Mouse (Mus musculus): Measurements from ENCODE around the gene 1190005I06Rik.

1190005I06Rik gene

DNA sequence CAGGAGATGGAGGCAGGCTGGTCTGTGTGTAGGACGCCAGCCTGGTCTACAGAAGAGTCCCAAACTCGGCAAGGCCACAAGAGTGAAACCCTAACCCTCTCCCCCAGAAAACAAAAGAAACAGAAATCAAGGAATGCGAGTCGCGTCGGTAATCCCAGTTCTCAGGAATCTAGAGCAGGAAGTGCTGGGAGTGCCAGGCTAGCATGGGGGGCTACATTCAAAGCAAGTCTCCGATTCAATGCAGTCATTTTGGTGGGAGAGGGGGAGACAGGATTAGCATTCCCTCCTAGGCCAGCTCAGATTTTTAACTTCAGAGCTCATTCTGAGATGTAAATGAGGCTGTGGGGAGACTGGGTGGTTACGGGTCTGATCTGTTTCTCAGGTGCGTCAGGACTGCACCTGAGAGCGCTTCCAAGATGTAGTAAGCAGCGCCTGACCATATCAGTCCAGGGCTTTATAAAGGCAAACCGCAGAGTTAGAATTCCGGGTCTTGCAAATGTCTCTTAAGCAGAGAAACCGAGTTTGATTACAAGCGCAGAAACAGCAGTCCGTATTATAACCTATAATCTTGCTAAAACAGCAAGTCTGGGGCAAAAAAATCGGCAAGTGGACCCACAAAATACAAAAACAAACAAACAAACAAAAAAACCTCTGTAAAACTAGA is 19.5 kb upstream of the 1190005I06Rik start:
- no peak for DNase-seq

GRCm38 (mm10) chr8:120665726-120666455 is 18.5 kb upstream of the 1190005I06Rik start:
- peak; percentile 57 for DNase-seq

- DNase-seq = no peak
Measured at GRCm38 (mm10) chr8:120664566-120664965, 17.1 kb upstream of the 1190005I06Rik start.

GRCm38 (mm10) chr8:120657415-120657814 is 10.0 kb upstream of the 1190005I06Rik start:
- DNase-seq = no peak

DNA sequence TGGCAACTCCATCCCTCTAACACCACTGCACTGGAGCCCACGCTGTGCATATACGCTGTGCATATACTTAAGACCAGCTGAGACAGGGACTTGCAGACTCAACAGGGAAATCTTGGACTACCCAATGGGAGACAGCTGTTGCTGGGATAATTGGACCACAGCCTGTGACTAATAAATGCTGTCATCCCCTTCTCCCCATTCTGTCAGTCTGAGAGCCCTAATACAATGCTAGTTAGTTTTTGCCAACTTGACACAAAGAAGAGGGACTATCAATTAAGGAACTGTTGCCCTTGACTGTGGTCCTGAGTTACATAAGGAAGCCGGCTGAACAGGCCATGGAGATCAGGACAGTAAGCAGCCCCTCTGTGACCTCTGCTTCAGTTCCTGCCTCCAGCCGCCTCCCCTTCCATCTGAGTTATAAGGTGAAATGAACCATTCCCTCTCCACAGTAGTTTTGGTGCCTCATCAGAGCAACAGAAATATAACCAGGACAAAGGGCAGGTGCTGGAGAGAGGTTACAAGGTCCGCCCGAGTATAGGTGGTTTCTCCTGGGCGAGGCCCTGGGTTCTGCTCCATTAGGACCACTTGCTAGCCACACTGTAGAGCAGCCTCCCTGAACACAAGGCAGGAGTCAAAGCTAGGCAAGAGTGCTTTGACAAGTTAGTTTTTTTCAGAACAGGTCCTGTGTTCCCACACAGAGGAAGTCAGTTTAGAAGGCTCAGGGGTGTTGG is 9.1 kb upstream of the 1190005I06Rik start:
- DNase-seq = no peak

GRCm38 (mm10) chr8:120644663-120645062 is 2.8 kb downstream of the 1190005I06Rik start:
- DNase-seq = no peak

- DNase-seq = no peak
Measured at GRCm38 (mm10) chr8:120642031-120642662, 5.3 kb downstream of the 1190005I06Rik start.

GRCm38 (mm10) chr8:120641245-120641644 is 6.2 kb downstream of the 1190005I06Rik start:
- no peak for DNase-seq

GRCm38 (mm10) chr8:120634329-120634839 is 13.0 kb downstream of the 1190005I06Rik start:
- DNase-seq = peak; percentile 80

GRCm38 (mm10) chr8:120633665-120634271 is 13.7 kb downstream of the 1190005I06Rik start:
- DNase-seq = peak; percentile 51

DNA sequence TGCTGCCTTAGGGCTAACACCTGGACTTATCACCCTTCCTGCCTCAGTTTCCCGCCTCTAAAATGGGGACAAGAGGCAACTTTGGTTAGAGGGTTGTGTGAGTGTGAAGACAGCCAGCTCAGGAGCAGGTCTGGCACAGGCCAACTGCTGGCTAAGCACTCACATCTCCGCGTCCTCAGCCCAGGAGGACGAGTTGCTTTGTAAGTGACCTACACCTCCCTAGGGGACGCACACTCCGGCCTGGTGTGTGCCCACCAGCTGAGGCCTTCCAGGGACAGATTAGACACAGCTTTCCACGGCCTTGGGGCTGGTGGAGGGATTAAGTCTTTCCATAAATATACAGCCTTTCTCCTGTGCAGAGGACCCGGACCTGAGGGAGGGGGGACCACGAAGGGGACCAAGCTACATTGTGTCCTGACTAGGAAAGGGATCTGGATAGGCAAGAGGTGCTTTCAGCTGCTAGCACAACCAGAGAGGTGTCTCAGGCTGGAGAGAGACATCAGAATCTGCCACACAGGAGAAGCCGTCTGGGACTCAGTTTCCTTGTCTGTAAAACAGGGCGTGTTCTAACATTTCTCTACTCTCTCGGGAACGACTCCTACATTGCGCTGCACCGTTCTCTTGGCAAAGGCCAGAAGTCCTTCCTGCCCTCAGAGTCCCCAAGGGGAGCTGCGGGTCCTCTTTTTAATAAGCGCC is 14.3 kb downstream of the 1190005I06Rik start:
- DNase-seq = no peak

DNA sequence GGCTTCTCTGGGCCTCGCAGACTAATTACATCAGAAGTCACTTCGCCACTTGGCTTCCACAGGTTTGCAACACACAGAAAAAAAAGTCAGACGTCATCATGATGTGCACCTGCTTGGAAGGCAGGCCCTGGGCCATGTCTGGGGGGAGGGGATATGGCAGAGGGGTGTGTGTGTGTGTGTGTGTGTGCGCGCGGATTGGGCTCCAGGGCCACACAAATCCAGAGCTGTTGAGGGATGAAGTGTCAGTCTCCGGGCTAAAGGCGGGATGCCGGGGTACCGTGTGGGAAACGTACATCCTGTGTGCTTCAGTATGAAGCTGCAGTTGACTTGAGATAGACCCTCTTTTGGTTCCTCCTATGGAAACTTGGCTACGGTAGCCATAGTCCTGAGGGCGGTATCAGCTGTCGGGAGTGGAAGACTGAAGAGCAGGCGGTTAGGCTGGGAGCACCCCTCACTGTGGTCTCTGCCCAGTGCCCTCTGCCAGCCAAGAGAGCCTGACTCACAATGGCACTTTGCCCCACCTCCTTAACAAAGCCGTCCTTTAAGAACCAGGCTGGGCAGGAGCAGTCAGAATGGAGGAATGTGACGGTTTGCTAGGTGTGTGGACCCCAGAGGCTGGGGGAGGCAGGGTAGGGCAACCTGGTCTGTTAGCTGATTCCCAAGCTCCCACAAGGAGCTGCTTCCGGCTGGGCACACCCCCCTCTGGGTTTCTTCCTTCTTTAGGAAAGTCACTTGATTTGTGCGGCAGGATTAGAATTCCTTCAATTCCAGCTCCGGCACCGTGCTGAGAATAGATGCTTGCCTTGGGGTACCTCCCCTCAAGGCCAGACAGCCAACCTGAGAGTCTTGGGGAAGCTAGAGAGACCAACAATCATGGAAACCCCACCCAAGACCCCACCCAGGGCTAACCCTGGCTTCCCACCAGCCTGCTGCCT is 15.7 kb downstream of the 1190005I06Rik start:
- DNase-seq = no peak

DNA sequence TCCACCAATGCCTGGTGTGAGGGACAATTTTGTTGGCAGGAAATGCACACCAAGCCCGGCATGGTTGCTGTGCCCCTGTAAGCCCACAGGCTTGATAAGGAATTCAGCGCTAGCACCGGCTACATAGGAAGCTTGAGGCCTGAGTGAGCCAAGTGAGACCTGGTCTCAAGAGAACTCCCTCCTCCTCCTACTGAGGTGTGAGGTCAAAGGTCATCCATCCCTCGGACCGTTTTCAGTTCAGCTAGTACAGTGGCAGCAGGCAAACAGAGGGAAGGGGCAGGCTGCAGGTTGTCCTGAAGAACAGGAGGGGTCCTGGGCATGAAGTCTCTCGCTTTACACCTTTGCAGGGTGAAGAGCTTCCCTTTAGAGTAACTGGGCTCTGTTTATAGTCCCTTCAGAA is 16.6 kb downstream of the 1190005I06Rik start:
- DNase-seq = no peak

DNA sequence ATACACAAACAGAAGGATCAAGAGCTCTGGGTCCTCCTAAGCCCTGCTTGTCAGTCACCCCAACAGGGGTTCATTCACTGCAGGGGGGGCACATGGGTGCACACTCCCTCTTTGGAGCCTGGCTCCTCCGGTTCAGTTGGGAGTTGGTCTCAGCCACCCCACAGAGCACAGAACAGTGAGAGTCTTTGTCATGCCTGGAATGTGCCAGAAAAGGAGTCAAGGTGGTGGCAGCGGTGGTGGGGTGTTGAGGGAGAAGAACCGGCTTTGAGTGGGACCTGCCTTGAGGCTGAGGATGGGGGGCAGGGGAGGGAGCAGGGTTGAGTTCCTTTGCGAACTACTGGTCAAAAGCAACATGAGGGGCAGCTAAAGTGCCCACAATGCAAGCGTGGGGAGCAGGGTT is 17.4 kb downstream of the 1190005I06Rik start:
- DNase-seq = no peak

GRCm38 (mm10) chr8:120627298-120627697 is 20.1 kb downstream of the 1190005I06Rik start:
- DNase-seq = no peak

DNA sequence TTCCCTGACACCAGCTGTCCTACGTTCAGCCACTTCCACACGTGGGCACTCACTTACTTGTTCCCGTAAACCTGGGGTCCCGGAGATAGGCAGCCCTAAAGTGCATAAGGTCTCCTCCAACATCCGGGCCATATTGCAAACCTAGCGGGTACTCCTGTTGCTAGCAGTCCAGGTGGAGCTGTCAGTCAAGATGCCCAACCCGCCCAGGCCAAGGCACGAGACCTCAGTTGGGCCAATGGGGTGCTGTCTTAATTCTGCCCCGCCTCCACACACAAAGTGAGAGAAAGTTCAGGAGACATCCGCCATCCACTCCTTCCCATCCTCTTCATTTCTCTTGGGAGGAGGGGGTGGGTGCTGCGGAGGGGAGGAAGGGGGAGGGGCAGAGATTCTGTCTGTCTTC is 21.0 kb downstream of the 1190005I06Rik start:
- no peak for DNase-seq

DNA sequence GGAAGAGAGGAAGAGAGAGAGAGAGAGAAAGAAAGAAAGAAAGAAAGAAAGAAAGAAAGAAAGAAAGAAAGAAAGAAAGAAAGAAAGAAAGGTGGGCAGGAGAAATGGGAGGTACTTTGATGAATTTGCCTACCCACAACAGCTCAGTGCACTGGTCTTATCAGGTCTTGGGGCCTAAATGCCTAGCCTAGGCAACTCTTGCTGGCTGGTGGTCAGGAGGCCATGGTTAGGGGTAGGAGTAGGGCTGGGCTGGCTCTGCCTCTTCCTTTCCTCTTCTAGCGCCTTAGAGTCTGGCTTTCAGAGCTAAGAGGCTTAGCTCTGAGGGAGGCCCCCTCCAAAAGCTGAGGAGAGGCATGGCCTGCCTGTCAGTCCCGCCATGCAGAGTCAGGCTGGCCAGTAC is 23.8 kb downstream of the 1190005I06Rik start:
- DNase-seq = no peak

DNA sequence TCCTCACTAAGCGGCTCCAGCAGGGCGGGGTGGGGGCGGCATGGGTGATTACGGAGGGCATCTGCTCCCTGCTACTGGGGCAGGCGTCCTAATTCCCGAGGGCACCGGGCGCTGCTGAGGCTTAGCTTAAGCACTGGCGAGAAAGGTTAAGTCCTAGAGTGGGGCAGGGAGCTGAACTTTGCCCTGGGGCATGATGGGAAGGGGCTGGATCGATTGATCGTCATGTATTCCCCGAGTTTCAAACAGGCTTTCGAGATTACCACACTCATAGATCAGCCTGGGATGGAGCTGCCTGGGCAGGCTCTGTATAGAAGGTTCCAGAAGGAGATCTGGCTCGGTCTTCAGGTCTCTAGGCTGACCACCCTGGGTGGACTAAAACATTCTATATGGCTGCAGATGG is 25.3 kb downstream of the 1190005I06Rik start:
- DNase-seq = no peak

DNA sequence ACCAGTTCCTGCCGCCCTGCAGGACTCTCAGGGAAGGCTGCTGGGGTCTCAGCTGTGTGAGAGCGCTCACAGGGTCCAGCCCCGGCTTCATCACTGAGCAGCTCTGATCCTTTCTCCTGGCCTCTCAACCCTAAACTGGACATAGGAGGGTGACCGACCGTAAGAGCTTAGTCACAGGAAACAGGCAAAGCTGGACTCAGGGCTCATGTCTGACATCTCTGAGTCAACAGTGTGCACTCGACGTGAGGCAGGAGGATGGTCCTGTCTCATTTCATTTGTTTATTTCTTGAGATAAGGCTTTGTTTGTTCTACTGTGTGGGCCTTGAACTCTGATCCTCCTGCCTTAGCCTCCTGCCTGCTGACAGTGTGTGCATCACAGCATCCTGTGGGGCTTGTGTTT is 27.0 kb downstream of the 1190005I06Rik start:
- DNase-seq = no peak

DNA sequence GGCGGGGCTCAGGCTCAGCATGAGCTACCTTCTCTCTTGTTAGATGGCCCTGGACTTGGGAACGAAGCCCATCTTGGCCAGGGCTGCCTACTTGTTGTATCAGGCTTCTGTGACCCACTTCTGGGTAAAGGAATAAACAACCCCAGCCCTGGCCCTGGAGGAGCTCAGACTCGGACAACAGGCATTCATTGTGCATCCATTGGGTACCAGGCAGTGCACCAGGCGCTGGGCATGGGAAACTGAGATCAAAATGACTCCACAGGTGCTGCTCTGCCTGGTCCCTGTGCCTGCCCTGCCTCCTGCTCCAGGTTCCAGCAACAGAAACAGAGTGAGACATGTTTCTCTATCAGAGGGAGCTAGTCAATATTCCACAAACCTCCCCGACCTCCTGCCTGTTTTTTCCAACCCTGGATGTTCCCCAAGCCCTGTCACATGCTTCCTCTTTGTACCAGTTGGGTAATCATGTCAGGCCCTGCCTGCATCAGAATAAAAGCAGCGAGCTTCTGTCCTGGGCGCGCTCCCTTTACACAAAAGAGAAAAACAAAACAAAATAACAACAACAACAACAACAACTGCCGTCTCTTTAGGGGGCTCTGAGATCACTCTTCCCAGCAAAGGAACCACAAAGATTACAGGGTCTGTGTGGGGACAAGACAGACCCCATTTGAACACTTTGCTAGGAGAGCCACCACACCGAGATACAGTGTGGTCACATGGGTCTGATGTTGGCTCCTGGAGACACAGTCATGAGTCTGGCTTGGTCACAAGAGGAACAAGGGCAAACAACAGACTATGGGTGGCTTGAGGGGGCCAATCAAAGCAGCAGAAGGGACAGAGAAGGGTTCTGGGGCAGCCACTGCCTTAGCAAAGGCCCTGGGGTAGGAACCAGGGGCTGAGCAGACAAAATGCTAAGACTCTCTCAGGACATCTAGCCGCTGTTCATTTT is 27.9 kb downstream of the 1190005I06Rik start:
- DNase-seq = no peak
